Mouse (Mus musculus): ENCODE measurements at regions not wholly inside any gene's neighbourhood (a gene's known extent, or its start where the extent isn't known, plus 50 kb on each side); places are given as distances from the start of the nearest gene placed in this dataset.

- Histone ChIP-seq H3K4me1 (ENCODE audit: insufficient read depth) (no peaks in the 10 kb centered on the region), H3K36me3 (replicated peaks; ENCODE audit: insufficient read depth, low read length) (no peaks in the 10 kb centered on the region), H3K27me3 (ENCODE audit: insufficient read depth, low read length) (no peaks in the 10 kb centered on the region), H3K9me3 (ENCODE audit: low read length) (no peaks in the 10 kb centered on the region), H3K9ac (replicated peaks) (no peak overlapping the region), H3K4me3 (ENCODE audit: low read depth, low read length) (no peak overlapping the region), H3K27ac (ENCODE audit: low read depth) (no peak overlapping the region), H3K4me2 (ENCODE audit: low read depth, low read length) (no peak overlapping the region)
- 39% methylated on average over 3 of the region's 3 CpGs for WGBS (ENCODE audit: insufficient replicate concordance)
- ATAC-seq (no peak), DNase-seq (no peak)
- no peak for TF ChIP-seq CTCF (IDR thresholded peaks at IDR 0.05; ENCODE audit: low read depth)
- TF ChIP-seq EP300 (IDR thresholded peaks at IDR 0.05; ENCODE audit: low read depth): no peak
Observed at GRCm38 (mm10) chr3:15231433-15231832, 100.7 kb downstream of the Gm9733 start.

- DNase-seq (no peak), ATAC-seq (no peak)
- WGBS (ENCODE audit: insufficient replicate concordance): 69% methylated on average over 5 of the region's 5 CpGs
- H3K4me3 ChIP-seq (ENCODE audit: low read depth, low read length): no peak overlapping the region
- TF ChIP-seq CTCF (IDR thresholded peaks at IDR 0.05; ENCODE audit: low read depth) (no peak), EP300 (IDR thresholded peaks at IDR 0.05; ENCODE audit: low read depth) (no peak)
- H3K4me2 ChIP-seq (ENCODE audit: low read depth, low read length): no peak overlapping the region
- H3K9ac ChIP-seq (replicated peaks): no peak overlapping the region
- H3K36me3 ChIP-seq (replicated peaks; ENCODE audit: insufficient read depth, low read length): no peaks in the 10 kb centered on the region
- no peaks in the 10 kb centered on the region for H3K9me3 ChIP-seq (ENCODE audit: low read length)
- H3K4me1 ChIP-seq (ENCODE audit: insufficient read depth): no peaks in the 10 kb centered on the region
- H3K27ac ChIP-seq (ENCODE audit: low read depth): no peak overlapping the region
- H3K27me3 ChIP-seq (ENCODE audit: insufficient read depth, low read length): no peaks in the 10 kb centered on the region
Observed at GRCm38 (mm10) chr3:15237817-15238432, 94.2 kb downstream of the Gm9733 start.

- Histone ChIP-seq H3K9ac (replicated peaks) (no peak overlapping the region), H3K27ac (ENCODE audit: low read depth) (no peak overlapping the region), H3K36me3 (replicated peaks; ENCODE audit: insufficient read depth, low read length) (no peaks in the 10 kb centered on the region), H3K4me3 (ENCODE audit: low read depth, low read length) (no peak overlapping the region), H3K4me1 (ENCODE audit: insufficient read depth) (no peaks in the 10 kb centered on the region), H3K4me2 (ENCODE audit: low read depth, low read length) (no peak overlapping the region), H3K27me3 (ENCODE audit: insufficient read depth, low read length) (no peaks in the 10 kb centered on the region), H3K9me3 (ENCODE audit: low read length) (no peaks in the 10 kb centered on the region)
- TF ChIP-seq EP300 (IDR thresholded peaks at IDR 0.05; ENCODE audit: low read depth): no peak
- no peak for TF ChIP-seq CTCF (IDR thresholded peaks at IDR 0.05; ENCODE audit: low read depth)
- ATAC-seq: no peak
- DNase-seq: no peak
Observed at GRCm38 (mm10) chr3:15242388-15242787, 89.7 kb downstream of the Gm9733 start.

GRCm38 (mm10) chr3:15243584-15243983, 88.5 kb downstream of the Gm9733 start:
- DNase-seq: no peak
- Histone ChIP-seq H3K4me3 (ENCODE audit: low read depth, low read length) (no peak overlapping the region), H3K9ac (replicated peaks) (no peak overlapping the region), H3K36me3 (replicated peaks; ENCODE audit: insufficient read depth, low read length) (no peaks in the 10 kb centered on the region), H3K4me1 (ENCODE audit: insufficient read depth) (no peaks in the 10 kb centered on the region), H3K27ac (ENCODE audit: low read depth) (no peak overlapping the region), H3K27me3 (ENCODE audit: insufficient read depth, low read length) (no peaks in the 10 kb centered on the region), H3K4me2 (ENCODE audit: low read depth, low read length) (no peak overlapping the region), H3K9me3 (ENCODE audit: low read length) (no peaks in the 10 kb centered on the region)
- WGBS (ENCODE audit: insufficient replicate concordance): 63% methylated on average over 5 of the region's 5 CpGs
- no peak for TF ChIP-seq CTCF (IDR thresholded peaks at IDR 0.05; ENCODE audit: low read depth)
- TF ChIP-seq EP300 (IDR thresholded peaks at IDR 0.05; ENCODE audit: low read depth): no peak
- no peak for ATAC-seq

GRCm38 (mm10) chr3:15244999-15245398, 87.1 kb downstream of the Gm9733 start:
- no peak overlapping the region for H3K4me3 ChIP-seq (ENCODE audit: low read depth, low read length)
- 21% methylated on average over 6 of the region's 6 CpGs for WGBS (ENCODE audit: insufficient replicate concordance)
- no peak for TF ChIP-seq EP300 (IDR thresholded peaks at IDR 0.05; ENCODE audit: low read depth)
- TF ChIP-seq CTCF (IDR thresholded peaks at IDR 0.05; ENCODE audit: low read depth): peak; percentile 85
- DNase-seq: no peak
- no peak overlapping the region for H3K4me2 ChIP-seq (ENCODE audit: low read depth, low read length)
- ATAC-seq: peak; percentile 40; the same call in 1 of the 2 replicates
- no peaks in the 10 kb centered on the region for H3K9me3 ChIP-seq (ENCODE audit: low read length)
- H3K4me1 ChIP-seq (ENCODE audit: insufficient read depth): no peaks in the 10 kb centered on the region
- H3K27me3 ChIP-seq (ENCODE audit: insufficient read depth, low read length): no peaks in the 10 kb centered on the region
- no peaks in the 10 kb centered on the region for H3K36me3 ChIP-seq (replicated peaks; ENCODE audit: insufficient read depth, low read length)
- no peak overlapping the region for H3K9ac ChIP-seq (replicated peaks)
- H3K27ac ChIP-seq (ENCODE audit: low read depth): no peak overlapping the region
